Mouse (Mus musculus) adrenal gland, adult (tissue): ENCODE measurements around the gene 2310034G01Rik.
A peak's percentile ranks its signal among the peaks of the same experiment; 100 is the strongest.

Experiments used
- DNase-seq, 2 experiments: peaks; one replicate each; pipeline ENCODE4 v3.0.0; 2022 to 2023; ENCODE audit warnings: low spot score in 1 of 2; ENCODE audit not compliant: inconsistent age in 2 of 2

2310034G01Rik gene

GRCm38 (mm10) chr19:46315752-46316610, 34.1 kb downstream of the 2310034G01Rik start:
- peak in 1 of 2 experiments; percentile 3 for DNase-seq

- DNase-seq: peak in 1 of 2 experiments; percentile 17
These were observed 35.0 kb downstream of the 2310034G01Rik start for GRCm38 (mm10) chr19:46314872-46315742.

- DNase-seq: peak in 1 of 2 experiments; percentile 30
These were observed 35.9 kb downstream of the 2310034G01Rik start for GRCm38 (mm10) chr19:46314151-46314601.

GRCm38 (mm10) chr19:46313591-46313990, 36.5 kb downstream of the 2310034G01Rik start:
- peak in 1 of 2 experiments; percentile 5 for DNase-seq

- peak; percentile 3 to 21 for DNase-seq
These were observed 37.0 kb downstream of the 2310034G01Rik start for GRCm38 (mm10) chr19:46313116-46313515.

- DNase-seq: peak in 1 of 2 experiments; percentile 10
These were observed 37.5 kb downstream of the 2310034G01Rik start for GRCm38 (mm10) chr19:46312566-46312965.

GRCm38 (mm10) chr19:46311341-46311740, 38.8 kb downstream of the 2310034G01Rik start:
- DNase-seq: peak; percentile 5 to 31

- DNase-seq: peak; percentile 11 to 23
These were observed 39.7 kb downstream of the 2310034G01Rik start for GRCm38 (mm10) chr19:46310312-46310865.

GRCm38 (mm10) chr19:46309651-46310305, 40.3 kb downstream of the 2310034G01Rik start:
- DNase-seq: peak in 1 of 2 experiments; percentile 16

- DNase-seq: peak; percentile 82 to 91
These were observed 41.2 kb downstream of the 2310034G01Rik start for GRCm38 (mm10) chr19:46308706-46309435.

GRCm38 (mm10) chr19:46308303-46308702, 41.8 kb downstream of the 2310034G01Rik start:
- peak in 1 of 2 experiments; percentile 11 for DNase-seq

GRCm38 (mm10) chr19:46307781-46308180, 42.3 kb downstream of the 2310034G01Rik start:
- peak; percentile 9 to 34 for DNase-seq

GRCm38 (mm10) chr19:46306751-46307289, 43.3 kb downstream of the 2310034G01Rik start:
- DNase-seq: peak; percentile 23 to 28

- DNase-seq: peak in 1 of 2 experiments; percentile 18
These were observed 43.9 kb downstream of the 2310034G01Rik start for GRCm38 (mm10) chr19:46306268-46306610.

GRCm38 (mm10) chr19:46305432-46306267, 44.5 kb downstream of the 2310034G01Rik start:
- DNase-seq: peak; percentile 92 to 97

- DNase-seq: no peak
These were observed 45.2 kb downstream of the 2310034G01Rik start for GRCm38 (mm10) chr19:46304908-46305333.

GRCm38 (mm10) chr19:46304216-46304841, 45.8 kb downstream of the 2310034G01Rik start, which contains the start of gene Nfkb2:
Gene Nfkb2 (plus strand): TSS chr19:46304320.
- peak; percentile 97 to 99 for DNase-seq
